ENCODE assay signal across 36 mouse cellular contexts in genomic region chr1:189419914-189420313, GRCm38 (mm10). TPM values are rescaled to one million over a fixed set of nuclear protein-coding genes. Genes with fewer than 3 reads are reported as not detected.
"Had no signal": no experiment of that assay in that cellular context is flagged by ENCODE, and none has a peak within 500 bp of the region (broad histone marks: within the 10 kb centered on the region; RNA-seq: fewer than 3 reads in every experiment).

No protein-coding gene starts in this region.

- H3K27me3 ChIP-seq: heart, embryonic 12.5 days; heart, embryonic 13.5 days; heart, embryonic 15.5 days; hindbrain, embryonic 12.5 days; hindbrain, embryonic 13.5 days; hindbrain, embryonic 15.5 days; intestine, embryonic 15.5 days; kidney, embryonic 15.5 days had no signal

- DNase-seq: heart, postnatal 10 days; heart, postnatal 14 days; heart, postnatal 36 days; heart, postnatal 4 days; kidney, adult 11 months; kidney, adult 18-20 months; kidney, adult 2 months; kidney, adult 8-10 months; kidney, adult 9 months; kidney, postnatal 10 days; kidney, postnatal 14 days; kidney, postnatal 25 days; kidney, postnatal 36 days; kidney, postnatal 4 days; layer of hippocampus, adult 9-11 months; layer of hippocampus, postnatal 36 days had no signal

- ATAC-seq: hindbrain, embryonic 16.5 days; hindbrain, postnatal 0 days; inflammation-experienced regulatory T-cells, adult 6 months; intestine, embryonic 15.5 days; intestine, embryonic 16.5 days; intestine, postnatal 0 days had no signal

- H3K27ac ChIP-seq: heart, embryonic 10.5 days; heart, embryonic 13.5 days; heart, embryonic 15.5 days; hindbrain, embryonic 10.5 days; hindbrain, embryonic 12.5 days; hindbrain, embryonic 13.5 days; hindbrain, embryonic 14.5 days; hindbrain, embryonic 15.5 days; hindbrain, postnatal 0 days; intestine, embryonic 15.5 days; kidney, embryonic 15.5 days; kidney, postnatal 0 days; layer of hippocampus, adult 2 months; left cerebral cortex, adult 2 months had no signal

- H3K9ac ChIP-seq: heart, embryonic 12.5 days; heart, embryonic 13.5 days; heart, embryonic 15.5 days; hindbrain, embryonic 12.5 days; hindbrain, embryonic 13.5 days; hindbrain, embryonic 14.5 days; hindbrain, embryonic 15.5 days; intestine, embryonic 15.5 days; kidney, embryonic 15.5 days had no signal

- H3K4me1 ChIP-seq: heart, embryonic 10.5 days; heart, embryonic 12.5 days; heart, embryonic 13.5 days; heart, embryonic 15.5 days; hindbrain, embryonic 10.5 days; hindbrain, embryonic 12.5 days; hindbrain, embryonic 13.5 days; hindbrain, embryonic 15.5 days; intestine, embryonic 15.5 days; kidney, embryonic 15.5 days had no signal

- H3K4me2 ChIP-seq: heart, embryonic 12.5 days; heart, embryonic 13.5 days; heart, embryonic 15.5 days; hindbrain, embryonic 12.5 days; hindbrain, embryonic 13.5 days; hindbrain, embryonic 14.5 days; hindbrain, embryonic 15.5 days; intestine, embryonic 15.5 days; kidney, embryonic 15.5 days had no signal

- H3K36me3 ChIP-seq: heart, embryonic 10.5 days; heart, embryonic 12.5 days; heart, embryonic 13.5 days; heart, embryonic 15.5 days; hindbrain, embryonic 10.5 days; hindbrain, embryonic 12.5 days; hindbrain, embryonic 13.5 days; hindbrain, embryonic 15.5 days; intestine, embryonic 15.5 days; kidney, embryonic 15.5 days had no signal

- H3K9me3 ChIP-seq: heart, embryonic 10.5 days; heart, embryonic 12.5 days; heart, embryonic 13.5 days; heart, embryonic 15.5 days; hindbrain, embryonic 10.5 days; hindbrain, embryonic 12.5 days; hindbrain, embryonic 13.5 days; hindbrain, embryonic 15.5 days; intestine, embryonic 15.5 days; kidney, embryonic 15.5 days had no signal

- H3K4me3 ChIP-seq: heart, embryonic 10.5 days; heart, embryonic 12.5 days; heart, embryonic 13.5 days; heart, embryonic 15.5 days; hindbrain, embryonic 10.5 days; hindbrain, embryonic 12.5 days; hindbrain, embryonic 13.5 days; hindbrain, embryonic 15.5 days; intestine, embryonic 15.5 days; kidney, embryonic 15.5 days; layer of hippocampus, adult 2 months; left cerebral cortex, adult 2 months had no signal

RNA-seq across cellular contexts. Expression of gene Kcnk2, which starts 17.8 kb away (rescaled TPM):
- total RNA-seq: hematopoietic stem cell, adult 5-6 weeks had no signal
- polyA plus RNA-seq: inflammation-experienced regulatory T-cells, adult 6 months had no signal
